Mouse (Mus musculus) T-helper 2 cell (primary cell): ENCODE measurements around the gene Ttc28.

Experiments used
- in situ Hi-C: fragments of 300-600 bp; cut with MboI, MseI; formaldehyde crosslinking; loops from one replicate; pipeline ENCODE4 v1.15.1; 2025; ENCODE audit warnings: high pct_unique_total_duplicates

Gene Ttc28

DNA sequence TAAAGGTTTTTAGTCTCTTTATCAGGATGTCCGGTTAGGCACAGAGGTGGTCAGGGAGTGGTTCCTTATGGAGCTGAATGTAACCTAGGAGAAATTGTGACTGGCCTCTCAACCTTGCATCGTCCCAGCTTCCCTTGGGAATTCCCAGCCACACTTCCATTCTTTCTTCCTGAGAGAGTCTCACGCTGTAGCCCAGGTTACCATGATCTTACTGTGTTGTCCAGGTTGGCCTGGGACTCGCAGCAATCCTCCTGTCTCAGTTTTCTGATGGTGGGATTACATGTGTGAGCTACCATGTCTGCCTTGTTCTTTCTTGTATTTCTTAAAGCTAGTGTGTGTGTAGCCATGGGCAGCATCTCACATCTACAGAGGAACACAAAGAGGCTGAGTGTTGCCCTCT lies 206.2 kb downstream of the Ttc28 start:
- in situ Hi-C loops, result no loop called here

GRCm38 (mm10) chr5:111096750-111097149 lies 217.1 kb downstream of the Ttc28 start:
- in situ Hi-C loops, result loop anchor here (5.0 kb wide), 1 partner anchor 94 kb away; no protein-coding TSS in a partner anchor

DNA sequence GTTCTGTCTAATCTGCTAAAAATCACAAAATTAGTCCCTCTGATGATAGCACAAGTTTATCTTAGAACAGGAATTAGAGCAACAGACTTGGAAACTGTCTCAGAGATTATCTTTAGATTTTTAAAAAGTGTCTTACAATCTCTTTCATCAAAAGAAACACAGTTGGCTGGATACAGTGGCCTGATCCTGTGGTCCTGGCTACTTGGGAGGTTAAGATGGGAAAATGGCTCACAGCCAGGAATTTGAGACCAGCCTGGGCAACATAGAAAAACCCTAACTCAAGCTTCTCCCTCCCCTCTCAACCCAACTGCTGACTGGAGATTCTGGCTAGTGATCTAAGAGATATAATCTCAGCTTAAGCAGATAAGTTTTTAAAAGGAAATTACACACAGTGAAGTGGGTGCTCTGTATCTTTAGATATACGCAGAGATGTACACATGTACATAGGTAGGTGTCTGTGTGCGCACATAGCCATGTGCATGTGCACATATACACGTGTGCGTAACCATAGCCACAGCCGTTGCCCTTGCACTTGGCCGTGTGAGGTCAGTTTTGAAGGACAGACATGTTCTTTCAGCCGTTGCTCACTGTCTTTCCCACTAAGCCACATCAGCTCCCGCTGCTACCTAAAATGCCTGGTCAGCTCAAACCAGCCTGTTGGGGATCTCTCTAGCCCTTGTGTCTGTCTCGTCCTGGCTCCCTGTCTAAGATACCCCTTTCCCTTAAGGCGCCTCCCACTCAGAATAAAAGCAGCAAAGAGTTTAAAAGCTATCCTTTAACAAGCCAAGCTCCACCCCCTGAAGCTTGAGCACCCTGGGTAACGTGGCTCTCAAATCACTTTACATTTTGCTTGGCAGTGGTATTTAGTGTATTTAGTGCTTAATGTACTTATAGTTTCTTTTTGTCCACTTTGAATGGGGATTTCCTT lies 217.9 kb downstream of the Ttc28 start:
- in situ Hi-C loops, result loop anchor here (5.0 kb wide), 1 partner anchor 95 kb away; no protein-coding TSS in a partner anchor

DNA sequence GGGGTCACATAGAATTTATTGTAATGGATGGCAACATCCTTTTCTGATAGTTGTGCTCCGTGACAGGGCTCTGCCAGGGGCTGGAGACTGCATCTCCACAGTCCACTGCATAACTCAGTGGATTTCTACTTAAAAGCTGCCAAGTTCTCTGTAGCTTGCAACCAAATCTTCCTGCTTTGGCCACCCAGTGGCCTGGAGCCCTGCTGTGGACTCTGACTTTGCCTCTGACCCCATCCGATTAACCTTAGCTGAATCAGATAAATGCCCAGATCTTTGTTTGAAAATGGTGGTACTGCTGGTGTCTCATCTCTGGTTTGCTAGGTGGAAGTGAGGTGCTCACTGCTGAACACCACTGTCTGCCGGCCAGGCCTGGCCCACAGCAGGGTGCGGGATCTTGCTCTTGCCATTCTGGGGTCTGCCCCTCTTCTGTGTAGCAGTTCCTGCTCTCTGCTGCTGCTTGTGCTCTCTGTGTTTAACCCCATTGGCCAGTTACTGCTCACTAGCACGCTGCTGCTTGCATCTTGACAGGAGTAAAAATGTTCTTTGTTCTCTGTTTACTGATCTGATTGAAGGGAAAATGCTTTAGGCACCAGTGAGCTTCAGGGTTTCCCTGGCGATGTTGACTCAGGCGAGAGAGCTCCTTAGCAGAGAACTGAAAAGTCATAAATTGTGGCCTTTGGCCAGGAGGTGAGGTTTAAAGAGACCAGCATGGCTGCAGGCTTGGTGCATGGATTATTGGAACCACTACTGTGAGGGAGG lies 219.1 kb downstream of the Ttc28 start:
- in situ Hi-C loops, result loop anchor here (5.0 kb wide), 1 partner anchor 96 kb away; no protein-coding TSS in a partner anchor

DNA sequence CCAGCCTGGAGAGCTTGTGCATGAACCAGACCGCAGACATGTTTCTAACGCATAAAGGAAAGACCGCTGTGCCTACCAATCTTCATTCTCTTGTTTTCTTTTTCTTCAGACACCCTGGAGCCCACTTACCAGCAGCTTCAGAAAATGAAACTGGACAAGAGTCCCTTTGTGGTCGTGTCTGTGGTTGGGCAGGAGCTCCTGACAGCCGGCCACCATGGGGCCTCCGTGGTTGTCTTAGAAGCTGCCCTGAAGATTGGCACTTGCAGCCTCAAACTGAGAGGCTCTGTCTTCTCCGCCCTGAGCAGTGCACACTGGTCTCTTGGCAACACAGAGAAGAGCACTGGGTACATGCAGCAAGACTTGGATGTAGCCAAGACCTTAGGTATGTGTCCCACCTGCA lies 221.0 kb downstream of the Ttc28 start:
- in situ Hi-C loops, result no loop called here

- in situ Hi-C loops, result no loop called here
Observed at GRCm38 (mm10) chr5:111101383-111101932, 221.9 kb downstream of the Ttc28 start.

DNA sequence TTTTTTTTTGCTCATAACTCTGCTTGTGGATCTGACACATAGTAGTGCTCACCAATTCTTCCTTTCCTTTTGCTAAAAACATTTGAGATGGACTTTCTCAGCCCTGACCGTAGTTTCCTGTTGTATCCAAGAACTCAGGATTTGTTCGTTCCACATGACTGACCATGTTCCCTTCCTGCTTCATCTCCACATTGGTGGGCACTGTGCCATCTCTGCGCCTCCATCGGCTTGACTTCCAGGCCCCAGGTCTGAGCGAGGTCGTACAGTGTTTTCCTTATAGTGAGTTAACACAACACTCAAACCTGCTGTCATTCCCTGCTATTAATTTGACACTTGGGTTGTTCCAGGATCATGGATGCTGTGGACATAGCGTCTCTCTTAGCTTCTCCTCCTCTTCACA lies 225.2 kb downstream of the Ttc28 start:
- in situ Hi-C loops, result no loop called here

DNA sequence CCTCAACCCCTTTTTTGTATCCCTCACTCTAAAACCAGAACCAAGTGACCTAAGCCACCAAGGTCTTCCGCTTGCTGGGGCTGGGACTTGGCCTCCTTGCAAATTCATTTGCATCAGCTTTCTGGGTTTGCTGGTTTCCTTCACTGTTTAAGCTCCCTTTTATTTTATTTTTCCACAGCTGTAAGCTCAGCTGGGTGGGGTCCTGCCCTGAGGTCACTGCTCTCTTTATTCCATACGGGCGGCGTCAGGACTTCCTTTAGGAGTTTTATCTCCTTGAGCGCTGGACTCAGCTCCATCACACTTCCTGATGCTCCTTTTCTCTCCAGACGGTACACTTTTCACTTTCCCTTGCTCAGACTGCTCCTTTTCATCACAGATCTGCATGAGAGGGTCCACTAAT lies 231.8 kb downstream of the Ttc28 start:
- in situ Hi-C loops, result no loop called here

- in situ Hi-C loops, result no loop called here
Observed at GRCm38 (mm10) chr5:111113183-111113582, 233.6 kb downstream of the Ttc28 start.

DNA sequence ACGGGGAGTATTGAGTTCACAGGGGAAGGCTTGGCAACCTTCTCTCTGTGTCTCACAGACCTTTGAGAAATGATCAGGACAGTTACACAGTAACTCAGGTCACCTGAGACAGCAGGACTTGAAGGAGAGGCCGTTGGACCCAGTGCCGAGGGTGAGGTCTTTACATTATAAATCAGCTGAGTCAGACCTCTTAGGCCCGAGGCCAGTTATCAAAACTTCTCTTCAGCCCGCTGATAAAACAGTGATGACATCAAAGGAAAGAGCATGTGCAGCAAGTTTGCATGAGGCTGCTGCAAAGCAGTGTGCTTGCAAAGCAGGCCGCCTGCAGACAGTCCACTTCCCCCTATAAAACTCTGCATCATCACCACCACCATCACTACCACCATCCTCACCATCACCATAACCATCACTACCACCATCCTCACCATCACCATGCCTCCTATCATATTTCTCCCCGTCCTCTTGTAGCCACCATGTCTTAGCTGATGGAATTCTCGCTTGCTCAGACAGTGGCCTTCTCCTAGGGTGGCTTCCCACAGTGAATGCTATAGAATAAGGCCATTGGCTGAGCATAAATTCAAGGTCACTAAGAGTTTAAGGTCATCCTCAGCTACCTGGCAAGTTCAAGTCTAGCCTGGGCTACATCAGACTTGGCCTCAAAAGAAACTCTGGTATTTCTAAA lies 234.2 kb downstream of the Ttc28 start:
- in situ Hi-C loops, result no loop called here

GRCm38 (mm10) chr5:111114597-111114996 lies 235.0 kb downstream of the Ttc28 start:
- in situ Hi-C loops, result no loop called here

GRCm38 (mm10) chr5:111115519-111116350 lies 236.1 kb downstream of the Ttc28 start:
- in situ Hi-C loops, result no loop called here

- in situ Hi-C loops, result no loop called here
Observed at GRCm38 (mm10) chr5:111119805-111120204, 240.2 kb downstream of the Ttc28 start.

DNA sequence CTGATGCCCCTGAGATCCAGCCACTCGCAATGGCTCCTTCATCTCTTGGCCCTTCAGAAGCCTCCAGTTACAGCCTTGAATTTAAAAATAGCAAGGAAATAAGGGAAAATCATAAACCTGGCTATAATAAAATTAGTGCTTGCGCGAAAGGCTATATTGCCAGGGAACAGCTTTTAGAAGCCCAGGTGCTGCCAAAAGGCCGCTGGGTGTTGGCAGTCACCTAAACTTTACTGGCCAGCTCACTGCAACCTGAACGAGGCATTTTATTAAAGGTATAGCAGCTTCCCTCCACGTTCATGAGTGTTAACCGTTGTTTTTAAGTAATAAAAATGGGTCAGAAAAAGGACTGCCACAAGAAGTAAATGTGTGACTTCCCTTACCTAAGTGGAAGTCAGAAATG lies 240.7 kb downstream of the Ttc28 start:
- in situ Hi-C loops, result no loop called here

GRCm38 (mm10) chr5:111120705-111121420 lies 241.3 kb downstream of the Ttc28 start:
- in situ Hi-C loops, result no loop called here

DNA sequence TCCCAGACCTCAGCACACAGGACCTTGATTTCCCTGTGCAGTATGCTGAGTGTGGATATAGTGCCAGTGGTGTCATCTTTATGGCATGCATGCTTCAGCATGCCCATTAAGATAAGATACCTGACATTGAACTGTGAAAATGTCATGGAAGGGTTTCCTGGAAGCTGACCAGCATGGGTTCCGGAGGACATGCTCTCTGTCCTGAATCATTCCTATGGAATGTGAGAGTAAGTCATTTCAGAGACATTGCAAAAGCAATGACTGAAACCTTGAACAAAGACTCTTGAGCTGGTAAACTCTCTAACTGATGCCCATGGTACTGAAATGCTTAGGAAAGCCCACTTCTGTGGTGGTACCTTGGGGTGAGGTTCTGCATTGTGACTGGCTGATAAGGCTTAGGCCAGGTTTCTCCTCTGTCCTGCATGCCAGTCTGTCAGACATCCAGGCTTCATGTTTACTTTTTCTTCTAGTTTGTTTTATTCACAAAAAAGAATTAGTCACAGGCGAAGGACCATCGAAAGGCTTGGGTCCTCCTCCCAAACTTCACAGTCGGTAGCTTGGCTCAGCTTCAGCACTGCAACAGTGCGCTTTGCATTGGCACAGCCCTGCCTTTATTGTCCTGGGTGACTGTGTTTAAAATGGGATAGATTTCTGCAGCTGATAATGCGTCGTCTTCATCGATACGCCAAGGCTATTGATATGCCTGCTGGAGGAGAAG lies 242.9 kb downstream of the Ttc28 start:
- in situ Hi-C loops, result no loop called here

DNA sequence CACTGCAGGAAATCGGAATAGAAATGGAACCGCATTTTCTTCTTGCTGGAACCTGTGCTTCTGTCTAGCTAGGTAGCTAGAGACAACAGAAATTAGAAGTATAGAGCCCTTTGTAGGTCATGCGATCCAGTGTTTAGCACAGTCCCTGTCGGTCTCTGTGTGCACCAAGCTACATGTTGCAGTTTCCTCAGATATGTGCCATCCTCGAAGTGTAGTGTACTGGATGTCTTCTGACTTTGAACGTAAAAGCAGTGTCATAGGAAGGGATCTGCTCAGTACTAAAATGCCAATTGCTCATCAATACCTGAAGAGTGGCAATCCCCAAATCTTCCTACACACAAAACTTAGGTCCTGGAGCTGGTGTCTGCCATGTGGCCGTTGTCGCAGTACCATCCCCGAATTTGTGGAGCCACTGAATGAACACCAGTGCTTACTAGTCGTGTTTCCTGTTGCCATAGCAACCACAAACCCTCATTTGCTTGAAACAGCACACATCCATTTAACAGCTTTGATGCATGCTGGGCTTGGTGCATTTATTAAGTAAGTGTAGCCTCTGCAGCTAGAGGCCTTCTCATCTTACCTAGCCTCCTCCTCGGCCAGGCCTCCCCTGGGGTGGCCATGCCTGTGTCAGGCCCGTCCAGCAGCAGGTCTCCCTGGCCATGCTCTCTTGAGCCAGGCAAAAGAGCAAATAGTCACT lies 243.6 kb downstream of the Ttc28 start:
- in situ Hi-C loops, result no loop called here

DNA sequence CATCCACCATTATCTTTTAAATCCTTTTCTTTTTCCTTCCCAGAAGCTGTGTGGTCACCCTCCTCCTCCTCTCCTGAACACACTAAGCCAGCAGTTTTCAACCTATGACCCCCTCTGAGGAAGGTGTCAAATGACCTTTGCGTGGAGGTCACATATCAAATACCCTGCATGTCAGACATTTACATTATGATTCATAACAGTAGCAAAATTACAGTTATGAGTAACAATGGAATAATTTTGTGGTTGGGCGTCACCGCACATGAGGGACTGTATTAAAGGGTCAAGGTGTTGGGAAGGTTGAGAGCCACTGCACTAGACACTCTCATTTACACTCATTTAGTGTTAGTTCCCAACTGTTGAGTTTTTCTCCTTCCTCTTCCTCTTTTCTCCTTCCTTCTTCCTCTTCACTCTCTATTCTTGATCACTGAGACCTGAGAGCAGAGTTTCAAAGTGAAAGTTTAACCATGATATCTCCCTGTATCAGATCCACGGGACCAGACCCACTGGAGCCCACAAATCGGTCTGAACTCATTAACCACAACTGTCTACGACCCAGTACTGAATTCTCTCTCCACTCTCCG lies 245.1 kb downstream of the Ttc28 start:
- in situ Hi-C loops, result no loop called here
